Mouse (Mus musculus) cerebellum, postnatal 36 days (tissue): Measurements from ENCODE around the gene Zfp616.

Source experiments
- DNase-seq, 2 experiments: peaks; one replicate each; pipeline ENCODE4 v3.0.0; 2021 to 2022; ENCODE audit warnings: mixed read lengths in 2 of 2

Zfp616 gene

DNA sequence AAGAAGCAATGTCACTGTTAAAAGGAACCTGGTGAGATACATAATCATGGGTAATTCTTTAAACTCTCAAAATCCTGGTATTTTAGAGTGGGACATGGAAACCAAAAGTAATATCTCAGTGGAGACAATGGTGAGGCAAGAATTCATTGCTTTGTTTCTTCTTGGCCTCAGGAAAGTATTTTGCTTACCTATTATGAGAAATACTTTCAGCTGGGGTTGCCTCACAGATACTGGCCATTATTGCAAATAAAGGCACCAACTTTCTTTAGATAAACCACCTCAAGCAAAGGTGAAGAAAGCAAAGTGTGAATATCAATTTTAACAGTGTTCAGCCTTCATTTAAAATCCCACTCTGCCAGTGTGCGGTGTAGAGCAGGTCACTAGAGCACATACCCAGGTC is at the start of gene Zfp616:
Gene Zfp616 (plus strand): TSS at position 301 of the 400 bp plus-strand sequence.
- no peak for DNase-seq

DNA sequence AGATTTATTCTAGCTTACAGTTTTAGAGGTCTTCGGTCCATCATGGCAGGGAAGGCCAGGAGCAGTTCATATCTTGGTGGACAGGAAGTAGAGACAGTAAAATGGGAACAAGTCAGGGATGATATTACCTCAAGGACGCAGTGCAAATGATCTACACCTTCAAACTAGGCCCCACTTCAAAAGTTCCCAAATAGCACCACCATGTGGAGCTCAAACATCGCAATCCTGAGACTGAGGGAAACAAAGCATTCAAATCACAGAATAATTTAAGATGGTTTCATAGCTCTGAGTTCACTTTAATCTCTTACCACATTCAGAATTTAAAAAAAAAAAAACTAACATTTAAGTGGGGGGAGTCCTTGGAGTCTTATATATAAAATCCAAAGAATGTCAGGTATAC is 18.4 kb upstream of the Zfp616 start:
- DNase-seq, result no peak

DNA sequence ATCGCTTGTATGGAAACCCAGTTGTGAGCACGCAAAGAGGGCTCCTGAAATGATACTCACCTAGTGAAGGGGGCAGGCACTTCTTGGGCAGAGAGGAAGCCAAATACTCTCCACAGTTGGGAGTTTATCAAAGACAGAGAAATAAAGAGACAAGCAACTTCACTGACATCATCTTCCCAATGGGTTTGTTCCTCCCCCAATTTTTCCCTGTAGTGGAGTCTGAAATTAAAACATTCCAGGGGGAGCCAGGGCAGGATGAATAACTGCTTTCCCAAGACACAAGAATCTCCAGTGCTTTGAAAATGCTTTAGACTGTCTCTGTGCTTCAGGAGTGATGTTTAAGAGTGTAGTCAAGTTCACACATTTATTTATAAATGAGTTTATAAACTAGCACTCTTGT is 13.3 kb upstream of the Zfp616 start, which contains the start of the genes Olfr139 and Olfr399:
Gene Olfr139 (minus strand): TSS at position 101 of the 400 bp plus-strand sequence.
Gene Olfr399 (minus strand): TSS at position 165 of the 400 bp plus-strand sequence.
- DNase-seq, result no peak

DNA sequence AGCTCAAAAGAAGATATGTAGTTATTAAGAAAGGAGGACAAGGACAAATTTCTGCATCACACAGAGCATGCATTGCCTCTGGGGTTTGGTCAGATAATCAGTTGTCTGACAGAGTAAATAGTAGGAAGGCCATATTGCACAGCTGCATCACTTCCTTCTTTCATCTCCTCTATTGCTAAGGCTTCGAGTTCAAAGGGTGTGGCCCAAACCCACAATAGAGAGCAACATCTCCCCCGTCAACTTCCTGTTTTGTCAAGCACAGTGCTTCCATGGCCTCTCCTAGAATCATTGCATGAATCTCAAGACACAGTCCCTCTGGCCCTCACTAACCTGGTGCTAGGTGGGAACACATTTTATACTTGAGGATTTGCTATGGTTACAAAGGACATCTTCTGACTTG is 31.0 kb downstream of the Zfp616 start:
- DNase-seq, result no peak

DNA sequence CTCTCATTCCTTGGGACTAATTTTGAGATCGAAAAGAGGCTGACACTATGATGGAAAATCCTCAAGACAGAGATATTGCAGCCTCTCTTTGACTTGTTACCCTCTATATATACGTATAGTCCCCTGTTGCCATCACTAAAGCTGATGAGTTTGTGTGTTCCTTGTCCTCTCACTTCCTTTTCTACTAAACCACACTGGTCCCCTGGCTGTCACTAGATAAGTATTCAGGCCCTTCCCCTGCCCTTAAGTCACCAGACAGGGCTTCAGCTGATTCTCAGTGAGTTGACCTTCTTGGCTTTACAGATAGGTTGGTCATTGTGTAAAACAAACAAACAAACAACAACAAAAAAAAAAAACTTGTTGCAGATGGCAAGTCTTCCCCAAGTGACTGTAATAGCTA is 31.8 kb downstream of the Zfp616 start:
- DNase-seq, result no peak

DNA sequence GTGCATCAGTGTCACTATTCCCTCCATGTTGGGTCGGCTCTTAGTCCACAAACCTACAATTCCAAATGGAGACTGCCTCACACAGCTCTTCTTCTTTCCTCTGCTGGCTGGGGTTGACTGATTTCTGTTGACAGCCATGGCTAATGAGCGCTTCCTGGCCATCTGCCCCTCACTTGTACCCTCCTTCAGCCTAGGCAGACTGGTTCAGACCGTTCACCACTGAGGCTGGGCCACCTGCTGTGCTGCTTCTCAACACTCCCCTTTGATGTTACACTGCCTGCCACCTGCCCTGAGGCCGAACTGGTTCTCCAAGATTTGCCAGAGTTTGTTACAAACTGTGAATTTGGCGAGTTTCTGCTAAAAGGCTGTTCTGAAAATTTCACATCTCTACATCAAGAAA is 35.3 kb downstream of the Zfp616 start:
- DNase-seq, result no peak

DNA sequence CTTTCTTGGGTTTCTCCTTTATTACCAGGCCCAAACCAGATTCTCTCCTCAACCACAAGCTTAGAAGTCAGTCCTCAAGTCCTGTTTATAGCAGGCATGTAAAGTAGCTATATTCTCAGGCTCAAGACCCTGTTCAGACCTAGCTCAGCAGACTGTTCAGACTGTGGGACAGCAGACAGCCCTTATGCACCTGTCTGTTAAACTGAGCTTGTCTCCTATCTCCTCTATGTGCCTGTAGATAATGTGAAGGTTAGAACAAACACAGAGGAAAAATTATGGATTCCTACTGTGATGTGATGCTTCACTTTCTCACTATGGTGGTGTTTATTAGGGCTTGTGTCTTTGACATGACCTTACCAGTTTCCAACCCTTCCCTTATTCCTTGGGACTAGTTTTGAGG is 43.7 kb downstream of the Zfp616 start, which contains the start of gene Olfr401:
Gene Olfr401 (plus strand): TSS at position 301 of the 400 bp plus-strand sequence.
- no peak for DNase-seq
